Mouse (Mus musculus) liver, postnatal 0 days (tissue): ENCODE measurements around the gene Trp53i11. TPM values are rescaled to one million over a fixed set of nuclear protein-coding genes. Genes with fewer than 3 reads are reported as not detected.
A peak's percentile ranks its signal among the peaks of the same experiment; 100 is the strongest.

ENCODE experiments used
- ATAC-seq: fragments of 200-750 bp; cut with Nextera tagmentation; 2 replicates; pipeline ENCODE4 v1.8.0; 2017; ENCODE audit warnings: mild to moderate bottlenecking, moderate library complexity
- DNase-seq: peaks from one replicate; pipeline ENCODE4 v3.0.0-alpha.2; 2016
- H3K27ac ChIP-seq: fragments of 300-500 bp; sonication (generic); 2 replicates; pipeline ENCODE4 v1.5.1; 2014; ENCODE audit warnings: antibody characterized with exemption, moderate library complexity, mild to moderate bottlenecking, low read depth
- H3K27me3 ChIP-seq: fragments of 300-500 bp; sonication (generic); 2 replicates; pipeline ENCODE4 v1.6.1; 2014; ENCODE audit warnings: low read length, control low read depth, mixed read lengths; ENCODE audit not compliant: insufficient read depth
- H3K36me3 ChIP-seq: fragments of 300-500 bp; sonication (generic); replicated peaks from 2 replicates; pipeline ENCODE4 v1.6.1; 2014; ENCODE audit warnings: mild to moderate bottlenecking, control low read depth, low read length, moderate library complexity, mixed read lengths; ENCODE audit not compliant: insufficient read depth
- H3K4me1 ChIP-seq: fragments of 300-500 bp; sonication (generic); 2 replicates; pipeline ENCODE4 v1.6.1; 2014; ENCODE audit warnings: antibody characterized with exemption, mild to moderate bottlenecking, control low read depth; ENCODE audit not compliant: insufficient read depth
- H3K4me2 ChIP-seq: fragments of 300-500 bp; sonication (generic); 2 replicates; pipeline ENCODE4 v1.6.1; 2014; ENCODE audit warnings: low read depth, mild to moderate bottlenecking, low read length, moderate library complexity, mixed read lengths
- H3K4me3 ChIP-seq: fragments of 300-500 bp; sonication (generic); 2 replicates; pipeline ENCODE4 v1.5.1; 2014; ENCODE audit warnings: low read depth, low read length
- H3K9ac ChIP-seq: fragments of 300-500 bp; sonication (generic); replicated peaks from 2 replicates; pipeline ENCODE4 v1.6.1; 2014; ENCODE audit warnings: mild to moderate bottlenecking, moderate library complexity
- H3K9me3 ChIP-seq: fragments of 300-500 bp; sonication (generic); 2 replicates; pipeline ENCODE4 v1.6.1; 2016; ENCODE audit warnings: mild to moderate bottlenecking, control low read depth, low read length, mixed read lengths
- CTCF ChIP-seq: sonication (generic); IDR thresholded peaks from 2 replicates; pipeline ENCODE4 v1.5.1; 2016; ENCODE audit warnings: antibody characterized with exemption, low read depth
- EP300 ChIP-seq: IDR thresholded peaks from 2 replicates; pipeline ENCODE4 v1.6.1; 2016; ENCODE audit warnings: antibody characterized with exemption, low read depth, mild to moderate bottlenecking
- WGBS: fragments of 180-500 bp; shearing (Covaris S2); extraction: QIAGEN DNeasy Blood & Tissue Kit; methylation state at CpG from one replicate; pipeline ENCODE4 v1.1.7; 2014; ENCODE audit not compliant: insufficient replicate concordance; 5-methylcytosine and 5-hydroxymethylcytosine counted together
- polyA plus RNA-seq: library from polyadenylated mRNA; unstranded; fragments of >200 nt; fragmentation: Nextera tagmentation; extraction: Ambion mirVana; gene quantifications from 2 replicates; pipeline ENCODE4 v1.2.1, GENCODE M21; 2015

Gene Trp53i11
- polyA plus RNA-seq, 1 experiment from 2014 or later = 4.0 TPM

- WGBS = 55% methylated on average over 2 of the region's 2 CpGs
- Histone ChIP-seq H3K9me3 (no peaks in the 10 kb centered on the region), H3K4me1 (peaks cover 3% of the 10 kb centered on the region; the same call in 1 of the 2 replicates), H3K36me3 (no peaks in the 10 kb centered on the region), H3K27ac (peak overlapping the region; percentile 34; the same call in 1 of the 2 replicates), H3K9ac (no peak overlapping the region), H3K27me3 (peaks cover 32% of the 10 kb centered on the region), H3K4me3 (no peak overlapping the region), H3K4me2 (no peak overlapping the region)
- no peak for DNase-seq
- TF ChIP-seq EP300 = no peak
- TF ChIP-seq CTCF = no peak
- ATAC-seq = no peak
These were observed 11.6 kb upstream of the Trp53i11 start for GRCm38 (mm10) chr2:93175721-93176120.

GRCm38 (mm10) chr2:93176193-93176798 is 11.1 kb upstream of the Trp53i11 start:
- Histone ChIP-seq H3K27me3 (peaks cover 34% of the 10 kb centered on the region), H3K36me3 (no peaks in the 10 kb centered on the region), H3K27ac (no peak overlapping the region), H3K4me1 (peaks cover 3% of the 10 kb centered on the region; the same call in 1 of the 2 replicates), H3K9ac (no peak overlapping the region), H3K9me3 (no peaks in the 10 kb centered on the region), H3K4me2 (no peak overlapping the region), H3K4me3 (no peak overlapping the region)
- DNase-seq (no peak), ATAC-seq (no peak)
- WGBS = 40% methylated on average over 4 of the region's 4 CpGs
- TF ChIP-seq CTCF = no peak
- TF ChIP-seq EP300 = no peak

DNA sequence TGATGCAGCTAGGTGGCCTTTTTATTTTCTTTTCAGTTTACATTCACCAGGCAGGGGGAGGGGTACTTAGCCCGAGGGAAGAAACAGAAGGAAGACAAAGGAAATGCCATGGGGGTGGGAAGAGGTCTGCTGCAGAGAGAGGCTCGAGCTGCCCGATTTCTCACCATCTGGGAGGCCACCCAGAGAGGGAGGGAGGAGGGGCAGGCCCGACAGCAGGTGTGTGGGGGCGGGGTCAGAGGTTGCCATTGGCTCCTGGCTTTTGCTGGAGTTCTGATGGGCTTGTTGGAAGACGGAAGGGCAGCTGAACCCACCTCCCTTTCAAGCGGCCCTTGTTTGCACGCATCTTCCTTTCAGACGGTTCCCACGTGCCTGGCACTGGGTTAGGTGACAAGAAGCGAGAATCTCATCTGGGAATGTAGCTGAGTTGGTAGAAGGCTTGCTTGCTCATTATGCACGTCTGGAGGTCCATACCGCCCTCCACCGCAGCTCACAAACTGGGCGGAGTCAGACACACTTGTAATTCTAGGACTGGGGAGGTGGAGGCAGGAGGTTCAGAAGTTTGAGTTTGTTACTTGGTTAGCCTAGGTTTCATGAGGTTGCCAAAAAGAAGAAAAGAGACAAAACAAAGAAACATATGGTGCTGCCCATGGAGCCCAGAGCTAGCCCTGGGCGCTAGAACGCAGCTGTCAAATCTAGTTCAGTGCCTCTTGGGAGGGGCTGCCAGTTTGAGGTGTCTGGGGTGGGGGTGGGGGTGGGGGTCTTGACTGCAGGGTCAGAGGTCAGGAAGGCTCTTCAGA is 10.3 kb upstream of the Trp53i11 start:
- H3K36me3 ChIP-seq = no peaks in the 10 kb centered on the region
- no peak overlapping the region for H3K4me2 ChIP-seq
- DNase-seq = peak; percentile 56
- WGBS = 12% methylated on average over 17 of the region's 17 CpGs
- no peak for ATAC-seq
- H3K9ac ChIP-seq = no peak overlapping the region
- peaks cover 3% of the 10 kb centered on the region; the same call in 1 of the 2 replicates for H3K4me1 ChIP-seq
- H3K9me3 ChIP-seq = no peaks in the 10 kb centered on the region
- peaks cover 37% of the 10 kb centered on the region for H3K27me3 ChIP-seq
- no peak overlapping the region for H3K4me3 ChIP-seq
- H3K27ac ChIP-seq = no peak overlapping the region
- TF ChIP-seq EP300 = no peak
- TF ChIP-seq CTCF = no peak

DNA sequence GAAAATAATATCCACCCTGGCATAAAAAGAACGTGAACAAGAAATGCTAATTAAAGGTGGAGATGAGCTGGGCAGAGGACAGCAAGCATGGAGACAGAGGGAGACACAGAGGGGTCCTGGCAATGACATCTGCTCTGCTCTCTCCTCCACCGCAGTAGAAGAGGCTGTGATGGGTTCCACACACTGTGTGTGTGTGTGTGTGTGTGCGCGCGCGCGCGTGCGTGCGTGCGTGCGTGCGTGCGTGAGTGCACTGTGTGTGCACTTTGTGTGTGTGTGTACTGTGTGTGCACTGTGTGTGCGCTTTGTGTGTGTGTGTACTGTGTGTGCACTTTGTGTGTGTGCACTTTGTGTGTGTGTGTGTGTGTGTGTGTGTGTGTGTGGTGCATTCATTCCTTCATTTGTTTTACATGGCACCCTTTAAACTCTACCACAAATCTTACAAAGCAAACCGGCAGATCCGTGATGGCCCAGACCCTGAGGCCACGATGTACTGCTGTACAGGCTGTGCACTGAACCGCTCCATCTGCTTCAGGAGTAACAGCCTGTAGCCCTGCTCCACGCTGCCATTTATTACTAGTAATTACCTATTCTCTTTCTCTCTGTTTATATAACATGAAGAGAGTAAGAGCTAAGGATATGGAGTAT is 9.6 kb upstream of the Trp53i11 start:
- DNase-seq (no peak), ATAC-seq (no peak)
- Histone ChIP-seq H3K4me2 (no peak overlapping the region), H3K27me3 (peaks cover 37% of the 10 kb centered on the region), H3K9ac (no peak overlapping the region), H3K36me3 (no peaks in the 10 kb centered on the region), H3K9me3 (no peaks in the 10 kb centered on the region), H3K4me3 (no peak overlapping the region), H3K27ac (no peak overlapping the region), H3K4me1 (peaks cover 3% of the 10 kb centered on the region; the same call in 1 of the 2 replicates)
- TF ChIP-seq EP300 (no peak), CTCF (no peak)
- 80% methylated on average over 20 of the region's 20 CpGs for WGBS

DNA sequence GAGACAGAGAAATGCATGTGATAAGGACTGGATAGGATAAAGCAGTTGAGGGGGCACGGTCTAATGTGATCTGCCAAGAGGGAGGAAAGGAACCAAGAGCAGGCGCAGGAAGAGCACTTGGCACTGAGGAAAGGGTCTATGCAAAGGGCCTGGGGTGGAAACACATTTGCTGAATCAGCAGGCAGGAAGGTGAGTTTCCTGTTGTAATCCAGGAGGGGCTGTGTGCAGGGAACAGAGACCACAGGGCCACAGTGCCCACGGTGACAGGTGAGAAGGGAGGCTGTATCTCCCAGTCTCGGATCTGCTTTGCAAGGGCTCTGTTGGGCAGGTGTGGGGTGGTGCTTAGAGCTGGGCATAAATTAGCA is 9.1 kb upstream of the Trp53i11 start:
- TF ChIP-seq CTCF (no peak), EP300 (no peak)
- Histone ChIP-seq H3K9ac (no peak overlapping the region), H3K4me1 (peaks cover 3% of the 10 kb centered on the region; the same call in 1 of the 2 replicates), H3K36me3 (no peaks in the 10 kb centered on the region), H3K4me2 (no peak overlapping the region), H3K27ac (no peak overlapping the region), H3K9me3 (no peaks in the 10 kb centered on the region), H3K27me3 (peaks cover 37% of the 10 kb centered on the region), H3K4me3 (no peak overlapping the region)
- ATAC-seq = no peak
- 50% methylated on average over 4 of the region's 4 CpGs for WGBS
- DNase-seq = no peak

GRCm38 (mm10) chr2:93179603-93180002 is 7.7 kb upstream of the Trp53i11 start:
- H3K9me3 ChIP-seq = no peaks in the 10 kb centered on the region
- ATAC-seq (no peak), DNase-seq (no peak)
- no peaks in the 10 kb centered on the region for H3K36me3 ChIP-seq
- H3K4me3 ChIP-seq = no peak overlapping the region
- H3K27ac ChIP-seq = no peak overlapping the region
- no peak overlapping the region for H3K9ac ChIP-seq
- TF ChIP-seq EP300 (no peak), CTCF (no peak)
- H3K4me1 ChIP-seq = peaks cover 3% of the 10 kb centered on the region; the same call in 1 of the 2 replicates
- no peak overlapping the region for H3K4me2 ChIP-seq
- peaks cover 37% of the 10 kb centered on the region for H3K27me3 ChIP-seq
- WGBS = 56% methylated on average over 5 of the region's 5 CpGs
